Mouse (Mus musculus): ENCODE results near the gene Susd4.

- no peak for TF ChIP-seq CTCF (IDR thresholded peaks at IDR 0.05; ENCODE audit: low read depth, low read length)
- TF ChIP-seq POLR2A (IDR thresholded peaks at IDR 0.05; ENCODE audit: extremely low read depth, insufficient read depth, low read length), result no peak
Observed at GRCm38 (mm10) chr1:182826557-182826956, 62.9 kb downstream of the Susd4 start.
